Mouse (Mus musculus) embryonic fibroblast, embryonic 13.5 days (primary cell): ENCODE results near the gene Tomm70a.

ENCODE experiments used
- CTCF ChIP-seq: IDR thresholded peaks from 2 replicates; pipeline ENCODE4 v1.5.1; 2011; ENCODE audit warnings: mild to moderate bottlenecking, control low read depth, low read length, moderate library complexity, borderline replicate concordance; ENCODE audit not compliant: insufficient read depth
- POLR2A ChIP-seq: IDR thresholded peaks from 2 replicates; pipeline ENCODE4 v1.6.1; 2011; ENCODE audit warnings: low read depth, mild to moderate bottlenecking, control low read depth, low read length, moderate library complexity

DNA sequence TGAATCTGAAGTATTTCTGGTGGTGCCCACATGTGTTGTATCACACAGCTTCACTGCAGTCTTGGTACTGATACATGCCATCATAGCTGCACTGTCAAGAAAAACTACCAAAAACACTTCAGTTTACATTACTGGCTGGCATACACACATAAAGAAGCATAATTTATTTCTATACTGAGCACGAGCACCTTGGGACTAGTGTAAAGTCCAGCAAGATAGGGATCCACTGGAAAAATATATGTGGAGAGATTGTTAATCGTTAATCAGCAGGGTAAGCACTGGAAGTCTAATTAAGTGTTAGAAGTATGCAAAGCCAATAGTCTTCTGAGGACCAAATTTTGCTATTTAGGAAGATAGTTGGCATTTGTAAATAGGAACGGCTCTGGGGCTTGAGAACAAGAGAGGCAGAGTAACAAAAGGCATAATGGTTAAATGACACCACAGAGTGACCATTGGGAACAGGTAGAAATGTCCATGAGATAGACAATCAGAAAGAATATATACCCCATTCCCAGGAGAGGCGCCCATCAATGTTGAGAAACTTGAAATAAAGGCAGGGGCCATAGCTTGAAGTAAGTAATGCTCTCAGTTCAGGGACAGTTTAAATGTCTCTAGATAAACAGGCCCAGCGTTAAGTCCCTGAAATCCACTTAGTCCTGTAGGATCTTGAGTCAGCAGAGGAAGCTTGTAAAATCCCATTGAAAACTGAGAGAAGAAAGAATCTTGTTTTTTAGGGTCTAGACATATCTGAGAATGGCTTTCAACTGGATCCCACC, 15.1 kb upstream of the Tomm70a start:
- no peak for TF ChIP-seq CTCF
- no peak for TF ChIP-seq POLR2A
